Mouse (Mus musculus) neural tube, embryonic 14.5 days (tissue): ENCODE measurements around the gene Patj. TPM values are rescaled to one million over a fixed set of nuclear protein-coding genes. Genes with fewer than 3 reads are reported as not detected.

Source experiments
- ATAC-seq: fragments of 200-750 bp; cut with Nextera tagmentation; 2 replicates; pipeline ENCODE4 v1.8.0; 2017; ENCODE audit warnings: low read depth, mild to moderate bottlenecking, moderate TSS enrichment, moderate library complexity
- H3K27ac ChIP-seq: fragments of 300-500 bp; sonication (generic); 2 replicates; pipeline ENCODE4 v1.5.1; 2014; ENCODE audit warnings: low read depth, mild to moderate bottlenecking, control low read depth, low read length, moderate library complexity, mixed read lengths
- H3K27me3 ChIP-seq: fragments of 300-500 bp; sonication (generic); 2 replicates; pipeline ENCODE4 v1.6.1; 2014; ENCODE audit warnings: low read length; ENCODE audit not compliant: control insufficient read depth, insufficient read depth
- H3K36me3 ChIP-seq: fragments of 300-500 bp; sonication (generic); 2 replicates; pipeline ENCODE4 v1.6.1; 2014; ENCODE audit warnings: low read length, mixed read lengths; ENCODE audit not compliant: control insufficient read depth, insufficient read depth
- H3K4me1 ChIP-seq: fragments of 300-500 bp; sonication (generic); 2 replicates; pipeline ENCODE4 v1.6.1; 2014; ENCODE audit warnings: low read length; ENCODE audit not compliant: control insufficient read depth, insufficient read depth
- H3K4me2 ChIP-seq: fragments of 300-500 bp; sonication (generic); 2 replicates; pipeline ENCODE4 v1.6.1; 2014; ENCODE audit warnings: mild to moderate bottlenecking, low read depth, low read length, control low read depth
- H3K4me3 ChIP-seq: fragments of 300-500 bp; sonication (generic); 2 replicates; pipeline ENCODE4 v1.5.1; 2014; ENCODE audit warnings: low read depth, low read length, control low read depth, mixed read lengths
- H3K9ac ChIP-seq: fragments of 300-500 bp; sonication (generic); replicated peaks from 2 replicates; pipeline ENCODE4 v1.6.1; 2014; ENCODE audit warnings: low read depth, mild to moderate bottlenecking, control low read depth, low read length, mixed read lengths
- H3K9me3 ChIP-seq: fragments of 300-500 bp; sonication (generic); 2 replicates; pipeline ENCODE4 v1.6.1; 2016; ENCODE audit warnings: low read length; ENCODE audit not compliant: control insufficient read depth
- WGBS: fragments of 180-500 bp; shearing (Covaris S2); extraction: QIAGEN DNeasy Blood & Tissue Kit; methylation state at CpG from one replicate; pipeline ENCODE4 v1.1.7; 2014; 5-methylcytosine and 5-hydroxymethylcytosine counted together
- microRNA-seq: library from miRNA; unstranded; fragments of <30 nt; microRNA quantifications from one replicate; pipeline ENCODE4, GENCODE M21; 2016
- polyA plus RNA-seq: library from polyadenylated mRNA; unstranded; fragments of >200 nt; fragmentation: Nextera tagmentation; extraction: Ambion mirVana; gene quantifications from 2 replicates; pipeline ENCODE4 v1.2.1, GENCODE M21; 2014

The Patj gene
- polyA plus RNA-seq, 1 experiment from 2014 or later, result 7.7 TPM

DNA sequence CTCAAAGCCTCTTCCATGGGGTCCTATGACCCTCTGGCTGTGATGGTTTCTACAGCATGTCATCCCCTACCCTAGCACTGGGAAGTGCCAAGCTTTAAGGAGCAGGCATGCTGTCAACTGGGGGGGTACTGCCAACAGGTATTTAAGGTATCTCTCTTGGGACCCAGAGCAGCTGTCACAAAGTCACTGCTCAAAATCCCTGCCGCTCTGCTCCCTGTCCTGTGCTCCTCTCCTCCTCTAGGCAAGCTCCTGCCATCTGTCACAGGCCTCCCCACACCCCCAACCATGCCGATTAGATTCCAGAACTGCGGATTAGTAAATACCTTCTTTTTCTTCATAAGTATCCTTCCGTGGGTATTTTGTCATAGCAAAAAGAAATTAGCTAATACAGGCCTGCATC is 358.9 kb downstream of the Patj start:
- 66% methylated on average over 4 of the region's 4 CpGs for WGBS
- Histone ChIP-seq H3K9ac (no peak overlapping the region), H3K4me1 (no peaks in the 10 kb centered on the region), H3K4me2 (no peak overlapping the region), H3K4me3 (no peak overlapping the region), H3K9me3 (no peaks in the 10 kb centered on the region), H3K36me3 (no peaks in the 10 kb centered on the region), H3K27ac (no peak overlapping the region), H3K27me3 (no peaks in the 10 kb centered on the region)
- no peak for ATAC-seq

DNA sequence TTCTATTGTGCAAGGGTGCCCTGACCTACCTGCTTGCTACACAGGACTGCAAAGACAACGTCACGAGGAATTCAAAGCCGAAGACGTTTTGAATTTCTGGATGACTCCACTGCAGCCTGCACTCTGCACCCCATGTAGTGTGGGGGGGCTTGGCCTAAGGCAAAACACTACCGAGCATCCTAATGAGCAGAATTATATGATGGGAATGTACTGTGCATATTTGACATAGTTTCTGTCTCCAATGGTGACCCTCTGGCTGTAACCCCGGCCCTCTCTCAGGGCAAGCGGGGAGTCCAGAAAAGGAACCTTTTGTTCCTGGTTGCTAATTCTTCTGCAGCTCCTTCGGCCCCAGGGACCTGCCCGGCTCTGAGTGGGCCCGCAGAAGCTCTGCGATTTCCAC is 360.6 kb downstream of the Patj start:
- 36% methylated on average over 11 of the region's 11 CpGs for WGBS
- ATAC-seq, result no peak

DNA sequence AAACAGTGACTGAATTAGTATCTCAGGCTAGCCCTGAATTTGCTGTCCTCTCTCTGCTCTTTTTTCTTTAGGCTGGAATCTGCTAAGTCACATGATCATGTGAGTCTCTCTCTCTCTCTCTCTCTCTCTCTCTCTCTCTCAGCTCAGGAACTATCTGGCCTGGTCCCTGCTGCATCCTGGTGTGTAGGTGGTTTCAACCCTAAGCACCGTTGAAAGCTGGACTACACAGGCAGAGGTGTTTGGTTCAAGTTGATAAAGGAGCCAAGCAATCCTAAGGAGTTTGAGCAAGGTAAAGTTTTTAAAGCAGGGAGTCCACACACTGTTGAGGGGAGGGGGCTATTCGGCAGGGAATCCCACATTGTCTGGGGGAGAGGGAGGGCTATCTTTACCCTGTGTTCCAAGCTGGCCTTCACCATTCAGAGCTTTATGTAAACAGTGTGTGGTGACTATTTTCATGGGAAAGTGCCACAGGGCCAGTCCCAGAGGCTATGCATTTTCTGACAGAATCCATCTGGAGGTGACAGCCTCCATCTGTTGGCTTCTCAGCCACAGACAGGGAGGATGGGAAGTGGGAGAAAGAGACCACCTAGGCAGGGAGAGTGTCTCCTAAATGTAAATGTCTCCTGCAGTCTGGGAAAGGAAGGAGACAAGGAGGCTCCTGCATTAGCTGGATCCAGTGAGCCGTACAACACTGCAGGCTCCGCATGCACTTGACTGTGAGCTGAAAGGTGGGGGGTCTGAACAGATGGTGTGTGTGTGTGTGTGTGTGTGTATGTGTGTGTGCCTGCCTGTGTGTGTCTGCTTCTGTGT is 362.6 kb downstream of the Patj start:
- H3K4me1 ChIP-seq, result no peaks in the 10 kb centered on the region
- no peaks in the 10 kb centered on the region for H3K9me3 ChIP-seq
- no peak overlapping the region for H3K4me3 ChIP-seq
- H3K9ac ChIP-seq, result no peak overlapping the region
- no peaks in the 10 kb centered on the region for H3K36me3 ChIP-seq
- peak; percentile 68 for ATAC-seq
- no peak overlapping the region for H3K27ac ChIP-seq
- H3K4me2 ChIP-seq, result no peak overlapping the region
- 53% methylated on average over 4 of the region's 4 CpGs for WGBS
- no peaks in the 10 kb centered on the region for H3K27me3 ChIP-seq

More for the DNA sequence above, 360.6 kb downstream of the Patj start:
- no peak overlapping the region for H3K4me3 ChIP-seq
- no peaks in the 10 kb centered on the region for H3K36me3 ChIP-seq
- no peaks in the 10 kb centered on the region for H3K9me3 ChIP-seq
- H3K27me3 ChIP-seq, result no peaks in the 10 kb centered on the region
- H3K9ac ChIP-seq, result no peak overlapping the region
- H3K27ac ChIP-seq, result no peak overlapping the region
- no peak overlapping the region for H3K4me2 ChIP-seq
- no peaks in the 10 kb centered on the region for H3K4me1 ChIP-seq

DNA sequence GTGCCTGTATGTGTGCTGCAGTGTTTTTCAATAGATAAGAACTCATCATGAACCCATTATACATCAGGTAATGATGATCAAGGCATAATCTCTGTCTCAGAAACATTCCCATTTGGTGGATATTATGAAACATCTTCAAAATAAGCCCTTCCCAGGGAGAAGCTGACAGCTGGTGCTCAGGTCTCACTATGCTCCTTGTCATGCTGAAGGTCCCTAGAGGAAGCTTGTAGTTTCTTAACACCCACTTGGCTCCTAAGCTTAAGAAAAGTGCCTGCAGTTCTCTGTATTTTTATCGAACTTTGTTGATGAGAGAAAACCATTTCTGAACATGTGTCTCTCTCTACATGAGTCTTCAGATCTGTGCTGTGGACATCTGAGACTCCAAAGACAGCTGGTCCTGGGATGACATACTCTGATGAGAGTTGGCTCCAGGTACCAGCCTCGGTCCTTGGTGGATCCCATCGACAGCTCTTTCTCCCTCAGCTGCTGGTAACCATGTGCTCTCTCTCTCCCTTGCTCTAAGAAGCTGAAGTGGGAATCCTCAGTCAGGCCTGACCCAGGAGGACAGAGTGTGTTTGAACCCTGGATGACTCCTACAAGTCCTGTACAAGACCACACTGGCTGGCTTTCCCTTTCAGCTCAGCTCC is 363.4 kb downstream of the Patj start:
- Histone ChIP-seq H3K27me3 (no peaks in the 10 kb centered on the region), H3K4me2 (no peak overlapping the region), H3K9me3 (no peaks in the 10 kb centered on the region), H3K4me3 (no peak overlapping the region), H3K4me1 (no peaks in the 10 kb centered on the region), H3K36me3 (no peaks in the 10 kb centered on the region), H3K9ac (no peak overlapping the region), H3K27ac (no peak overlapping the region)
- 89% methylated on average over 3 of the region's 3 CpGs for WGBS
- ATAC-seq, result no peak

DNA sequence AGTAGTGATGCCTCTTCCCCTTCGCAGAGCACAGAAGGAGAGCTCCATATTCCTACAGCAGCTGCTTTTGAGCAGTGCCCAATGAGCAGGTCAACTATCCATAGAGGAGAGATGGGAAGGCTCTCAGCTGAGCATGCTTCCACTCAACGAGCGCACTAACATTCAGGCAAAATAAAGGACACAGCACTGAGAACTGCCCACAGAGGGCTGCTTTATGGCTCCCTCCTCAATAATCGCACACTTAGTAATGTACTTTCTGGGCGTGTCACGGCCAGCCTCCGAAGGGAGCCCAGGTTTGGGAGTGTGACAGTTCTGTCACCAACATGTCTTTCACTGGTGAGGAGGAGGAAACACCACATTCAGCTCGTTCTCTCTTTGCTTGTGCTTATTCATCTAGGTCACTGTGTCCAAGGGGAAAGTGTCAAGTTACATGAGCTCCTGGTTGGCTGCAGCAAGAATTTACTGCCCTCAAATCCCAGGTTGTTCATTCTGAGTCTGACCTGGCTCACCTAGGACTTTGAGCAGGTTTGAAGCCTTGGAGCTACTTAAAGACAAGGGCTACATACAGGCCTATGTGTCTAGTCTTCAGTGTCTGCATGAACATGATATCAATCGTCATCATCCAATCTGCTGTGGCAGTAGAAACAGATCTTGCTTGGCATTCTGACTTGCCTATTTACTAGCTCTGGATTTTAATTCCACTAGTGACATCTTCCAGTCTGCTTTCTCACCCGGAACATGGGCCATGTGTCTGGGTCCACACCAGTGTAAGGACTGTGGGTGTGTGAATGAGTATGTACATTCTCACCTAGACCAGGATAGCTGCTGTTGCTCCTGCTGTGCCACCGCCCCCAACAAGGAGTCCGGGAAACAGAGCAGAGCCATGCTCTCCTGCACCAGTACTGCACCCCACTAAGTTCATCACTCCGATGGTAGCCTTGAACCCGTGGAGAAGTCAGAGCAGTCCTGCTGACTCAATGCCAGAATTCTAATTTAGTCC is 371.8 kb downstream of the Patj start:
- no peak for ATAC-seq
- WGBS, result 75% methylated on average over 14 of the region's 14 CpGs
- no peak overlapping the region for H3K4me2 ChIP-seq
- no peaks in the 10 kb centered on the region for H3K27me3 ChIP-seq
- H3K9ac ChIP-seq, result no peak overlapping the region
- no peak overlapping the region for H3K4me3 ChIP-seq
- no peak overlapping the region for H3K27ac ChIP-seq
- no peaks in the 10 kb centered on the region for H3K9me3 ChIP-seq
- H3K4me1 ChIP-seq, result no peaks in the 10 kb centered on the region
- H3K36me3 ChIP-seq, result no peaks in the 10 kb centered on the region

Small RNAs within 50 kb of the gene (microRNA-seq; reads per million reads assigned to microRNA genes)
- gene Gm22625 (not detected), gene Gm26154 (not detected)

Other genes starting within 250 kb of the Patj start
- gene Tm2d1, start 12.5 kb upstream of the Patj start, polyA plus RNA-seq, result 133 and 147 TPM in 2 replicates